Mouse (Mus musculus): ENCODE data around the gene Cbfa2t2. TPM values are rescaled to one million over a fixed set of nuclear protein-coding genes. Genes with fewer than 3 reads are reported as not detected.

Gene Cbfa2t2
- polyA plus RNA-seq, 1 experiment: 11.7 TPM

DNA sequence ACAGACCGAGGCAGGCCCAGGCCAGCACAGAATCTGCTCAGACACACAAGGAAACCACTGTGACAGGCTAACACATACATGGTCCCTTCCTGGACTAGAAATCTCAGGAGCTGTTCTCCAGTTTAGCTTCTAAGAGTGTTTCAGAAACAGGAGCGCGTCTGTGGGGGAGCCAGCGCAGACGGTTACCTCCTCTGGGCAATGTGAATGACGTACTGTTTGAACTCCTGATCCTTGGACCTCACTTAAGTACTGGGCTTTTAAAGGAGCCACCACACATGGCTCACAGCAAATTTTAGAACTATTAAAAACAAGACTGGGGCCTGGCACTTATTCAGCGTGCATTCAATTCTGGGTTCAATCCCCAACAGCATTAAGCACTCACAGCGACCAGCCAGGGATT lies 130.4 kb downstream of the Cbfa2t2 start:
- WGBS: 47% methylated on average over 8 of the region's 8 CpGs
- TF ChIP-seq POLR2A (IDR thresholded peaks at IDR 0.05; ENCODE audit: low read depth, low read length) (no peak), CTCF (conservative IDR thresholded peaks at IDR 0.05; ENCODE audit: insufficient read depth, insufficient read length, low read depth, low read length) (no peak)
- no peaks in the 10 kb centered on the region; the same call in 1 of the 2 replicates for H3K4me1 ChIP-seq (ENCODE audit: control insufficient read depth, insufficient read depth, low read length)

DNA sequence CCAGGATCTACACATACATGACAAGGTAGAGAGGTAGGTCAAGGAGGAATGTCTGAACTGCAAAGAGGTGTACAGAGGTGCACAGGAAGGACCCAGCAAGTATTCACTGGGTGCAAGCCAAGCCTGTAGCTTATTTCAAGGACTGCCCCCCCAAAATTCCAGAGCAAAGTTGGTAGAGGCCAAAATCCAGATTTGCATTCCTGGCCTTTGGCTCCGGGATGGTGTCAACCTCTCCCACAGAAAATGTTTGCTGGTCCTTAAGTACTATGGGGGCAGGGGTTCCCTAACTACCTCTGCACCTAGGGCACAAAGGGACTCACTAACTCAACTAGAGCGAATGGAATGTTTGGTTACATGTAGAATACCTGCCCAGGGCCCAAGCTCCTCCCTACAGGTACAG lies 131.5 kb downstream of the Cbfa2t2 start:
- 48% methylated on average over 2 of the region's 2 CpGs for WGBS
- Histone ChIP-seq H3K4me3 (ENCODE audit: insufficient read depth, low read depth, low read length) (no peak overlapping the region), H3K4me1 (ENCODE audit: control insufficient read depth, insufficient read depth, low read length) (no peaks in the 10 kb centered on the region; the same call in 1 of the 2 replicates), H3K27ac (ENCODE audit: insufficient read depth, low read depth, low read length) (no peak overlapping the region), H3K36me3 (ENCODE audit: control insufficient read depth, insufficient read depth, low read length) (no peaks in the 10 kb centered on the region), H3K27me3 (replicated peaks; ENCODE audit: control insufficient read depth, insufficient read depth, low read length) (no peaks in the 10 kb centered on the region)
- DNase-seq: no peak
- TF ChIP-seq CTCF (conservative IDR thresholded peaks at IDR 0.05; ENCODE audit: insufficient read depth, insufficient read length, low read depth, low read length) (no peak), POLR2A (IDR thresholded peaks at IDR 0.05; ENCODE audit: low read depth, low read length) (no peak)

More for the DNA sequence above, 130.4 kb downstream of the Cbfa2t2 start:
- Histone ChIP-seq H3K27me3 (replicated peaks; ENCODE audit: control insufficient read depth, insufficient read depth, low read length) (no peaks in the 10 kb centered on the region), H3K4me3 (ENCODE audit: insufficient read depth, low read depth, low read length) (no peak overlapping the region), H3K27ac (ENCODE audit: insufficient read depth, low read depth, low read length) (peak overlapping the region; percentile 48; the same call in 1 of the 2 replicates), H3K36me3 (ENCODE audit: control insufficient read depth, insufficient read depth, low read length) (no peaks in the 10 kb centered on the region)
- peak; percentile 65 for DNase-seq

GRCm38 (mm10) chr2:154568329-154569070 lies 132.2 kb downstream of the Cbfa2t2 start:
- WGBS: 59% methylated on average over 10 of the region's 10 CpGs
- DNase-seq: no peak
- no peak overlapping the region for H3K4me3 ChIP-seq (ENCODE audit: insufficient read depth, low read depth, low read length)
- no peak for TF ChIP-seq CTCF (conservative IDR thresholded peaks at IDR 0.05; ENCODE audit: insufficient read depth, insufficient read length, low read depth, low read length)
- no peak for TF ChIP-seq POLR2A (IDR thresholded peaks at IDR 0.05; ENCODE audit: low read depth, low read length)
- H3K4me1 ChIP-seq (ENCODE audit: control insufficient read depth, insufficient read depth, low read length): no peaks in the 10 kb centered on the region; the same call in 1 of the 2 replicates
- no peaks in the 10 kb centered on the region for H3K36me3 ChIP-seq (ENCODE audit: control insufficient read depth, insufficient read depth, low read length)
- H3K27ac ChIP-seq (ENCODE audit: insufficient read depth, low read depth, low read length): no peak overlapping the region
- H3K27me3 ChIP-seq (replicated peaks; ENCODE audit: control insufficient read depth, insufficient read depth, low read length): no peaks in the 10 kb centered on the region

DNA sequence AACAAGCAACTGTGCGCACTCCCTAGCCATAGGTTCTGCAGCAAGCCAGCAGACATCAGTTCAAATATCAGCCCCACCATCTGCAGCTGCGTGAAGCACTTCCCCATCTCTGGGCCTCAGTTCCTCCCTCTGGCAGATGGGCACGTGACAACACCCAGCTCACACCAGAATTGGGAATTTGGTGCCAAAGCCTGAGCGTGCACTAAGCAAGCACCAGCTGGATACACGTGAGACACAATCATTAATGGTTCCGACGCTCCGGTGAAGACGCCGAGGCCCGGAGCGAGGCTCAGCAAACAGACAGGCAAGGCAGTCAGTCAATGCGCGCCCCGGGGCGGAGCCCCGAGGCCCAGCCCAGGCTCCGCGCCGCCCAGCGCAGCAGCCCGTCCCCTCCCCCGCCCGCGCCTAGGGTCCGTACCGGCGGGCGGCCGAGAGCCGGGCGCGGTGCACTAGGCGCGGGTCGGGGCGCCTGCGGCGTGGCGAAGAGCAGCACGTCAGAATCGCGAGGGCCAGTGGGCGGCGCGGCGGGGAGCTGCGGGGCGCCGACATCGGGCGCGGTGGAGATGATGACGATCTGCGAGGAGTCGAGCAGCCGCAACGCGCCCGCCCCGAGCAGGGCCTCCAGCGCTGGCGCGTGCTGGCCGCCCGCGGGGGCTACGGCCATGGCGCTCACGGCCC lies 132.9 kb downstream of the Cbfa2t2 start:
- Histone ChIP-seq H3K4me3 (ENCODE audit: insufficient read depth, low read depth, low read length) (peak overlapping the region; percentile 45), H3K36me3 (ENCODE audit: control insufficient read depth, insufficient read depth, low read length) (no peaks in the 10 kb centered on the region), H3K4me1 (ENCODE audit: control insufficient read depth, insufficient read depth, low read length) (no peaks in the 10 kb centered on the region; the same call in 1 of the 2 replicates), H3K27ac (ENCODE audit: insufficient read depth, low read depth, low read length) (no peak overlapping the region), H3K27me3 (replicated peaks; ENCODE audit: control insufficient read depth, insufficient read depth, low read length) (no peaks in the 10 kb centered on the region)
- TF ChIP-seq POLR2A (IDR thresholded peaks at IDR 0.05; ENCODE audit: low read depth, low read length): no peak
- TF ChIP-seq CTCF (conservative IDR thresholded peaks at IDR 0.05; ENCODE audit: insufficient read depth, insufficient read length, low read depth, low read length): no peak
- 2% methylated on average over 64 of the region's 70 CpGs for WGBS
- DNase-seq: peak; percentile 68

DNA sequence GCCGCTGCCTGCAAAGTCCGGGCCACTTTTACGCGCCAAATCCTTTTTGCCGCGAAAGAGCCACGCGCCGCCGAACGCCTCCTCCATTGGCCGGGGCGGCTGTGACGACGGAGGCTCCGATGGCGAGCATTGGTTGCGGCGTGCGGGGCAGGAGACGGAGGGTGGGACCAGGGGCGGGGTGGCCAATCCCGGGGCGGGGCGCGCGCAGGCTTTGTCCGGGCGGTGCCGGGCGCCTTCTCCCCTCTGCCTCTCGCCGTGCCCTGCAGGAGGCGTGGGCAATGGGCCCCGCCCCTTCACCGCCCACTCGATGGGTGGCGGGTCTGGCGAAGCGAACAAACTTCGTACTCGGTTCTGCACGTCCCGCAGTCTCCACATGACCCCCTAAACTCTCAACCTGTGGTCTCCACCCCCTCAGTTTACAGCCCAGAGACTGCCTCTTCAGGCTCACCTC lies 133.6 kb downstream of the Cbfa2t2 start, which contains the start of gene E2f1:
Gene E2f1 (minus strand): TSS at position 57 of the 451 bp plus-strand sequence.
- no peaks in the 10 kb centered on the region for H3K36me3 ChIP-seq (ENCODE audit: control insufficient read depth, insufficient read depth, low read length)
- no peaks in the 10 kb centered on the region; the same call in 1 of the 2 replicates for H3K4me1 ChIP-seq (ENCODE audit: control insufficient read depth, insufficient read depth, low read length)
- H3K27me3 ChIP-seq (replicated peaks; ENCODE audit: control insufficient read depth, insufficient read depth, low read length): no peaks in the 10 kb centered on the region
- DNase-seq: peak; percentile 97
- no peak for TF ChIP-seq POLR2A (IDR thresholded peaks at IDR 0.05; ENCODE audit: low read depth, low read length)
- TF ChIP-seq CTCF (conservative IDR thresholded peaks at IDR 0.05; ENCODE audit: insufficient read depth, insufficient read length, low read depth, low read length): no peak
- no peak within 1 kb of the TSS for H3K27ac ChIP-seq (ENCODE audit: insufficient read depth, low read depth, low read length)
- WGBS: under 1% methylated on average over 44 of the region's 44 CpGs
- peak within 1 kb of the TSS; percentile 55 for H3K4me3 ChIP-seq (ENCODE audit: insufficient read depth, low read depth, low read length)

DNA sequence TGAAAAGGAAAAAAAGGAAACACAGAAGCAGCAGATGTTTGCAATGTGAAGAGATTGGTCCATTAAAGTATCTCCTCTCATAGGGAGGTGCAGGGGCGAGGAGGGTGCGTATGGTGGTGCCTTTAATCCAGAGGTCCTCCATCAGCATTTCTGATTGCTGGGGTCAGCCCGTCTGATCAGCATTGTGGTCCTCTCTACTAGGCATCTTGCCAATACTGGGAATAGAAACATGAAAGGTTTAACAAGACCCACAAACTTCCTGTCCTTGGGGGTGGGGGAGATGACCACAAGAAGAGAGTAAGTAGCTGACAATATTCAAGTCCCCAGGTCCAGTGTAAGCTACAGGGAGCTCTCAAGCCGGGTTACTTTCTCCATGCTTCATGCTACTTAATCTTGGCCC lies 134.4 kb downstream of the Cbfa2t2 start:
- WGBS: 56% methylated on average over 4 of the region's 4 CpGs
- Histone ChIP-seq H3K27me3 (replicated peaks; ENCODE audit: control insufficient read depth, insufficient read depth, low read length) (no peaks in the 10 kb centered on the region), H3K36me3 (ENCODE audit: control insufficient read depth, insufficient read depth, low read length) (no peaks in the 10 kb centered on the region), H3K27ac (ENCODE audit: insufficient read depth, low read depth, low read length) (no peak overlapping the region), H3K4me1 (ENCODE audit: control insufficient read depth, insufficient read depth, low read length) (no peaks in the 10 kb centered on the region; the same call in 1 of the 2 replicates), H3K4me3 (ENCODE audit: insufficient read depth, low read depth, low read length) (no peak overlapping the region)
- DNase-seq: no peak
- TF ChIP-seq CTCF (conservative IDR thresholded peaks at IDR 0.05; ENCODE audit: insufficient read depth, insufficient read length, low read depth, low read length) (no peak), POLR2A (IDR thresholded peaks at IDR 0.05; ENCODE audit: low read depth, low read length) (no peak)

- H3K36me3 ChIP-seq (ENCODE audit: control insufficient read depth, insufficient read depth, low read length): no peaks in the 10 kb centered on the region
- DNase-seq: no peak
- no peak overlapping the region for H3K27ac ChIP-seq (ENCODE audit: insufficient read depth, low read depth, low read length)
- H3K4me3 ChIP-seq (ENCODE audit: insufficient read depth, low read depth, low read length): no peak overlapping the region
- 80% methylated on average over 4 of the region's 4 CpGs for WGBS
- H3K27me3 ChIP-seq (replicated peaks; ENCODE audit: control insufficient read depth, insufficient read depth, low read length): no peaks in the 10 kb centered on the region
- no peaks in the 10 kb centered on the region; the same call in 1 of the 2 replicates for H3K4me1 ChIP-seq (ENCODE audit: control insufficient read depth, insufficient read depth, low read length)
- TF ChIP-seq POLR2A (IDR thresholded peaks at IDR 0.05; ENCODE audit: low read depth, low read length) (no peak), CTCF (conservative IDR thresholded peaks at IDR 0.05; ENCODE audit: insufficient read depth, insufficient read length, low read depth, low read length) (no peak)
These were observed 135.0 kb downstream of the Cbfa2t2 start for GRCm38 (mm10) chr2:154571266-154571665.
